In the genomic region with DNA sequence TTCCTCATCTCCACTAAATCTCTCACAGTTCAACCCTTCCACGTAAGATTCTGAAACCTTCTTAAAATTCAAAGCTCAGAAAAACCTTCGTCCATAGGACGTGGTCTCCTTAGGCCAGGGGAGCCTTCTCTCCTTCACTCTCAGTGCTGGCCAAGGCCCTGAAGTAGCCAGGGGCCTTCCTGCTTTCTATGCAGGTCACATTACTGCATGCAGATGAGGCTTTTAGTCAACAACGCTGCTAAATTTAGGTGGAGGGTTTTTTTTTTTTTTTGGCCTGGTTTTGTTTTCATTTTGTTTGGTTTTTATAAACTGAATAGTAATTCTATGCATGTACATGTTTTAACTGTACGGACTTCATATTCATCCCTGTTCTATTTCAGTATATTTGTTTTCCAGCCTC, we compare ENCODE assay signal across 15 mouse cellular contexts.
"Had no signal": no experiment of that assay in that cellular context is flagged by ENCODE, and none has a peak within 500 bp of the region (broad histone marks: within the 10 kb centered on the region; RNA-seq: fewer than 3 reads in every experiment).

No protein-coding gene starts in this region.

- H3K9me3 ChIP-seq: liver, embryonic 13.5 days; neural tube, embryonic 13.5 days had no signal

- H3K4me1 ChIP-seq: liver, embryonic 13.5 days had no signal

- H3K4me3 ChIP-seq: liver, embryonic 13.5 days; myocyte; neural tube, embryonic 13.5 days had no signal

- DNase-seq: kidney, adult 11 months; kidney, adult 9 months; kidney, postnatal 14 days; left cerebral cortex, postnatal 4 days; liver, embryonic 13.5 days; lung, adult 2 months; lung, postnatal 14 days; lung, postnatal 4 days; retina, postnatal 1 day; right cerebral cortex, postnatal 25 days; thymus, adult 18-20 months; thymus, postnatal 36 days had no signal

- H3K36me3 ChIP-seq: liver, embryonic 13.5 days; neural tube, embryonic 13.5 days had no signal

- ATAC-seq: midbrain, embryonic 16.5 days had no signal

- H3K27ac ChIP-seq: liver, embryonic 13.5 days; neural tube, embryonic 13.5 days had no signal

- H3K9ac ChIP-seq: liver, embryonic 13.5 days; neural tube, embryonic 13.5 days had no signal

- H3K4me2 ChIP-seq: liver, embryonic 13.5 days; neural tube, embryonic 13.5 days had no signal

- H3K27me3 ChIP-seq: liver, embryonic 13.5 days; neural tube, embryonic 13.5 days had no signal
